Mouse (Mus musculus) brown adipose tissue, adult 24 weeks (tissue): Measurements from ENCODE around the gene Sycp1. TPM values are rescaled to one million over a fixed set of nuclear protein-coding genes. Genes with fewer than 3 reads are reported as not detected.

Experiments
- H3K27ac ChIP-seq: fragments of 200-500 bp; replicated peaks from 2 replicates; pipeline ENCODE4 v1.5.1; 2012; ENCODE audit warnings: low read depth, mild to moderate bottlenecking, low read length
- H3K4me1 ChIP-seq: fragments of 200-500 bp; 2 replicates; pipeline ENCODE4 v1.6.1; 2012; ENCODE audit warnings: low read length, mixed read lengths; ENCODE audit not compliant: control insufficient read depth, insufficient read depth, insufficient read length
- H3K4me3 ChIP-seq: fragments of 200-500 bp; 2 replicates; pipeline ENCODE4 v1.5.1; 2012; ENCODE audit warnings: low read depth, mild to moderate bottlenecking, low read length, moderate library complexity; ENCODE audit not compliant: insufficient read depth
- polyA plus RNA-seq: library from polyadenylated mRNA; stranded (reverse); fragments of >200 nt; gene quantifications from 2 replicates; pipeline ENCODE4 v1.2.4, GENCODE M21; 2012; ENCODE audit not compliant: missing spikeins, insufficient read depth, insufficient read length

Gene Sycp1
- not detected in 2 replicates for polyA plus RNA-seq

GRCm38 (mm10) chr3:102935451-102936354 is at the start of gene Sycp1:
Gene Sycp1, minus strand, starts transcription at chr3:102936100.
- Histone ChIP-seq H3K27ac (no peak within 1 kb of the TSS), H3K4me3 (no peak within 1 kb of the TSS), H3K4me1 (no peaks in the 10 kb centered on the region)

DNA sequence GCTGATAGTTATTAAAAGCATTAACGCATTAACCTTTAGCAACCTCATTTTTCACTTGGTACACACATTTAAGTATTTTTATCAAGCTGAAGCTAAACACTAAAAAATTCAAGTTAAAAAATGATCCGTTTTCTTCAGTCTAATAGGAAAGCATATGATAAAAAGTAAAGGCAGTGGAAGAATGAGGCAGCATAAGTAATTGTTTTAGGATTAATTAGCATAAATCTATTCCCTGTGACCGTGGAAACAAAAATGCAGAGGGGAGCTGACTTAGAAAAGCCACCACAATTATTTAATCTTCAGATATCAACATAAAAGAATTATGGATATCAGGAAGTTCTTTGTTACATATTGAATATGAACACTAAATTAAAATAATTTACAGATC is 44.4 kb upstream of the Sycp1 start:
- Histone ChIP-seq H3K4me3 (no peak overlapping the region), H3K4me1 (no peaks in the 10 kb centered on the region), H3K27ac (no peak overlapping the region)

DNA sequence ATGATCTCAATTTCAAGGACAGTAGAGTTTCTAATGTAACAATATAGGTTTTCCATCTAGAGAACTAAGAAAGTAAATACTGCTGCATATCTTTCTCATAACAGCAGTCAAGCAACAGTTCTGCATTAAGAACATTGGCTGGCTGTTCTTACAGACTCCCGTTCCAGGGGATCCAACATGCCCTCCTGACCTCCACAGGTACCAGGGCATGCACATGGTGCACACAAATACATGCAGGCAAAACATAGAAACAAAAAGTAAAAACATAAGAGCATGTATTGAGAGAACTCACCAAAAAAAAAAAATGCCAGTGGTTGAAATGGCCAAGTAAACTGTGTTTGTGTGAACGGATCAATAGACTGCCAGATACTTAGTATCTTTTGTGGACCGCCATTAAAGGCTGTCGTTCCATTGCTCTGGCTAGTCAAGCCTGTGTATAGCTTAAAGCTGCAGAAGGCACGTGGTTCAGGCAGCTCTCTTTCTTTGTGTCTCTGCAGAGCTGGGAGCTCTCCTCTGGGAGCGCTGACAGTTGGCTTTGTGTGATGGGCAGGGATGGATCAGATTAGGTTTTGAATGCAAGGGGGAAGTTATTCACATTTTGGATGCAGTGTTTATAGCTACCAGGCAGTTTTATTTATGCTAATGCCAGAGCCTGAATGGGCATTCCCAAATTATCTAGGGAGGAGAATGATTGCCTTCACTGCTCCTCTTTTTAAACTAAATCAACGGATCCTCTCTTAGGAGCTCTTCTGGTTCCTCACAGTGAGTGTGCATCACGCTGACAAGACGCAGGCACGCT is 43.8 kb upstream of the Sycp1 start:
- Histone ChIP-seq H3K27ac (no peak overlapping the region), H3K4me3 (no peak overlapping the region), H3K4me1 (no peaks in the 10 kb centered on the region)

DNA sequence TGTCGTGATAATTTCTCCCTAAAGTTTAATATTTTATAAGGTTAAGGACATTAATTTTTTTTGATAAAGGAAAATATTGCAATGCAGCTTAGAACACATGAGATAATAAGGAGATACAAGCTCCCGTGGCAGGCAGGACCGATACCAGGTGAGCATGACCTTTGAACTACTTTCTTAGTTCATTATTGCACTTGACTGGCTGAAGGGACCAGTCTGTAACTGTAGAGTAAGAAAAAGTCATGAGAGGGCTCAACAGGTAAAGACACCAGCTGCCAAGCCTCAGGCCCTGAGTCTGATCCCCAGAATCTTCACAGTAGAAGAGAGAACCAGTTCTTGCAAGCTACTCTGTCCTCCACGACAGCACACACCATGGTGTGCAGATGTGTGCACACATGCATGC is 41.0 kb upstream of the Sycp1 start:
- Histone ChIP-seq H3K4me3 (no peak overlapping the region), H3K4me1 (no peaks in the 10 kb centered on the region), H3K27ac (no peak overlapping the region)

DNA sequence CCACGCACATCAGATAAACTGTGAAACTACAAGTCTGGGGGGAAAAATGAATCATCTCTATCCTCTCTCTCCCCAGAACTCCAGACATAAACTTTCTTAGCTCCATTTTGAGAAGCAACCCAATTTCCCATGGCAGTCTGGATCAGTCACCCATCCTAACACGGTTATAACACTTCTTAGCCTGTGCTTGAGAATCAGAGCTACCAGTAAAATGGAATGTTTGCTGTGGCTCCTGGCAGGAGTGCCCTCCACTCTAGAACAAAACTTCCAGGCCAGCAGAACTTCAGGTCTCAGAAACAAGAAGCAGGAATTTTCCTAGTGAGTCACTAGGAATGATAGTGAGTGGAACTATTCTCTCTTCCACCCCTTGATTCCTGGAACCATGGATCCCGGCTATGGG is 34.6 kb upstream of the Sycp1 start:
- Histone ChIP-seq H3K4me1 (no peaks in the 10 kb centered on the region), H3K4me3 (no peak overlapping the region), H3K27ac (no peak overlapping the region)

- Histone ChIP-seq H3K4me3 (no peak overlapping the region), H3K27ac (no peak overlapping the region), H3K4me1 (no peaks in the 10 kb centered on the region)
These were observed 34.2 kb upstream of the Sycp1 start for GRCm38 (mm10) chr3:102970067-102970466.

DNA sequence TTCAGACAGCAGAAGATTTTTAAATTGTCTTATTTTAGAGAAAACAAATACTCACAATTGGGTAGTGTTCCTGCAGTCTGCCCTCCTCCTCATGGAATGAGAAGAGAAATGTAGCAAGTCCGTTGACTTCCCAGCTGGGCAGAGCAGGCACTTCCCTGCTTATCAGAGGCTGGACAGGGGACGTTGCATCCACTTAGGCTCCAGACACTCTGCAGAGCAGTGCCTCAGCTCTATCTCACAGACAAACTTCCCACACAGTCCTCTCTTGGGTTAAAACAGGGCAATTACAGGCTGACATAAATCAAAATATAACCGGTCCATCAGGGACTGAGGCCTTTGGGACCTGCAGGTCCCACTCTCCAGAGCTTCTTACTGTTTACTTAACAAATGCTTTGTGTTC is 28.1 kb upstream of the Sycp1 start, which contains the start of gene Nr1h5:
Nr1h5 (minus strand) TSS at position 101 of the 400 bp plus-strand sequence.
- H3K4me1 ChIP-seq: no peaks in the 10 kb centered on the region
- H3K27ac ChIP-seq: no peak within 1 kb of the TSS
- no peak within 1 kb of the TSS for H3K4me3 ChIP-seq

- no peak overlapping the region for H3K27ac ChIP-seq
- H3K4me3 ChIP-seq: no peak overlapping the region
- no peaks in the 10 kb centered on the region for H3K4me1 ChIP-seq
These were observed 19.7 kb upstream of the Sycp1 start for GRCm38 (mm10) chr3:102955596-102955995.

DNA sequence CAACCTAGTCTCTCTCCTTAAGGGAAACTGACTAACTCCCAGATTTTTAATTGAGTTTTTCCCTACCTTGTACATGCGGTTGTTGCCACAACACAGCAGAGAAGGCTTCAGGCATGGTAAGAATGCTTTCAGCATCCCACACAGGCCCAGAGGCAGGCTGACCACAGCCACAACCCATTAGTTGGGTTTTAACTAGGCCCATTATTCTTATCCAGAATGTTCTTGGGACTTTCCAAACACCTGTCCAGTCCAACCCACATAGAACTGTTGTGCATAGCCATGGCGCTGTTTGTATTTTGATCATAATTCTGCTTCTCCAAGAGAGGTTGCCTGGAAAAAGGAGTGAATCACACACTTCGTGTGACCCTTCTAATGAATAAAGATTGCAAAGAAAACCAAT is 19.2 kb upstream of the Sycp1 start:
- Histone ChIP-seq H3K4me1 (no peaks in the 10 kb centered on the region), H3K4me3 (no peak overlapping the region), H3K27ac (no peak overlapping the region)

DNA sequence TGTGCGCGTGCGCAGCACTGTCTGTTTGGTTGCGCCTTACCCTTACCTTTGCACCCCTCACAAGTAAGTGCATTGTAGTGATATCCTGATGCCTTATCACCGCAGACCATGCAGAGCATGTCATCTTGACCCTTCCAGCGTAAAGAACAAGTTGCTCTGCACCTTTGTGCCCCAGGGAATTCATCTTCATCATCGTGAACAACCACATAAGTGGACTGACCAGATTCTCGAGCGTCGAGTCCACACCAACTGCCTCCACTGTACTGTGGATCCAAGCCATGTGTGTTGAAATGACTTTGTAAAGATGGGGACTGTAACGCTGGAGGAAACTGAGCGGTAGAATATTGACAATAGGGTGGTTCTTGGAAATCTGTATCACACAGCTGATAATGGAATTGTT is 18.6 kb upstream of the Sycp1 start:
- Histone ChIP-seq H3K27ac (no peak overlapping the region), H3K4me3 (no peak overlapping the region), H3K4me1 (no peaks in the 10 kb centered on the region)

DNA sequence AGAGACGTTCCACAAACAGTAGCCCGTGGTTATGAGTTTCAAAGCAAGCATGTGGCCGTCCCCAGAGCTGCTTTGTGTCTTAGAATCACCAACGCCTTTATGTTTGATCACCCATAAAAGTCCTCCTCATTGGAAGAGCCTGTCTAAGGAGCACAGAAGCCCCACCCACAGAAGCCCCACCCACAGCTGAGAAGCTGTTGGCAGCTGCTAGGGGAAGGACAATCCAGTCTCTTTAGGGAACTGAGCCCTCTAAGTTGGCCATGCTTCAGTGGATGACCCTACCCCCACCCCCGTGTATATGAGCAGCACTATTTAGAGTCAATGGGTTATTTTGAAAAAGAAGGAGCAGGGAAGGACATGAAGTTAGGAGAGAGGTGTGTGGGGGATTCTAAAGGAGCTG is 11.0 kb upstream of the Sycp1 start:
- no peak overlapping the region for H3K4me3 ChIP-seq
- H3K27ac ChIP-seq: no peak overlapping the region
- H3K4me1 ChIP-seq: no peaks in the 10 kb centered on the region

DNA sequence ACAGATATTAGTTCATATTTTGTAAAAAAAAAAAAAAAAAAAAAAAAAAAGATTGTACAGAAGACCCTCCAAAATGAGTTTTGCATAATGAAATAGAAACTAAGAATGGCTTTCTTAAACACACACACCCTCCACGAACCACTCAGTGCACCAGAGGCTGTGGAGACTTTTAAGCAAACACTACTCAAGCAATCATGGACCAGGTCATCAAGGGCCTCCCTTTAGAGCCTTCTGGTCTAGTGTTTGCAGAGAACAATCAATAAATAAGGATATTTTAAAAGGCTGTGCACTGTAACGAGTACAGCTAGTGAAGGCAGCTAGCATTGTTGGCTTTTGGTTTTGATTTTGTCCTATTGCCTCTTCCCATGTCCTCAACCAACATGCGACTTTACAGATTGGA is 10.4 kb upstream of the Sycp1 start:
- no peak overlapping the region for H3K4me3 ChIP-seq
- no peaks in the 10 kb centered on the region for H3K4me1 ChIP-seq
- H3K27ac ChIP-seq: no peak overlapping the region

DNA sequence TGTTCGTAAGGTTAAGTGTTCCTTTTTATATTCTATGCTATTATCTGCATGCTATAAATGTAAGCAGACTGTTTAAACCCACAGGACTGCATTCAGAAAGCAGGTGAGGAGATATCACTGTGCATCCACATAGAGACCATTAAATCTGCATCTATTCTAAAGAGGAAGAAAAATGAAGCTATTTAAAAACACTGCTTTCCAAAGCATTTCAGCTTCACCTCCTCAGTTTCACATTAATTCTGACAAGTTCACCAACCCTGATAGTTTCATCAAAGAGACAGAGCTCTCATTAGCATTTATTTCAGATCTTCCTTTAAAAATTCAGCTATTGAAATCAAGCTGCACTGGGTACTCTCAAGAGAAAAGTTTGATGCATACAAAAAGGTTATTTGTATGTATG is 2.2 kb upstream of the Sycp1 start:
- H3K27ac ChIP-seq: no peak overlapping the region
- H3K4me1 ChIP-seq: no peaks in the 10 kb centered on the region
- H3K4me3 ChIP-seq: no peak overlapping the region

- no peak overlapping the region for H3K4me3 ChIP-seq
- no peaks in the 10 kb centered on the region for H3K4me1 ChIP-seq
- no peak overlapping the region for H3K27ac ChIP-seq
These were observed 36.8 kb downstream of the Sycp1 start for GRCm38 (mm10) chr3:102899136-102899535.

GRCm38 (mm10) chr3:102880529-102880928 is 55.4 kb downstream of the Sycp1 start:
- H3K4me1 ChIP-seq: no peaks in the 10 kb centered on the region
- H3K4me3 ChIP-seq: no peak overlapping the region
- H3K27ac ChIP-seq: no peak overlapping the region
